Mouse (Mus musculus): ENCODE results near the gene Zfp575. TPM values are rescaled to one million over a fixed set of nuclear protein-coding genes. Genes with fewer than 3 reads are reported as not detected.

Zfp575 gene
- polyA plus RNA-seq, 1 experiment: not detected

DNA sequence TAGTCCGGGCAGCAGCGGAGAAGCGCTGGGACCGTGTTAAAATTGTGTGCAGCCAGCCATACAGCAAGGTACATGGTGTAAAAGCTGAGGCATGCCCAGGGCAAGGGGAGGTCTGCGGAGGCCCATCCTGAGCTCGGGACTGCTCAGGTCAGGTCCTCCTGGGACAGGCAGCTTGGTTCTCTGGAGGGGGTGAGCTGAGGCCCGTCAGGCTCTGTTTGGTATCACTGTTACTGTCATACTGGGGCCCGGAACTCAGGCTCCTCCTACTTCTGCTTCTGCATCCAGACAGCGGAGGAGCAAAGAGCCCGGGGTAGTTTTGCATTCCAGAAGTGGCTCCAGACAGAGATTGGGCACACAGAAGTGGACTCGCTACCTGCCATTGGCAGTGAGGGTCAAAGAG lies 21.8 kb downstream of the Zfp575 start:
- Histone ChIP-seq H3K4me3 (replicated peaks; ENCODE audit: control insufficient read depth, low read depth, low read length) (no peak overlapping the region), H3K27ac (ENCODE audit: control insufficient read depth, insufficient read depth, low read depth, low read length, poor library complexity) (no peak overlapping the region), H3K4me1 (ENCODE audit: control insufficient read depth, insufficient read depth, low read length) (no peaks in the 10 kb centered on the region; the same call in 1 of the 2 replicates)
- TF ChIP-seq CTCF (IDR thresholded peaks at IDR 0.05; ENCODE audit: control insufficient read depth, insufficient read depth, low read length): no peak
- TF ChIP-seq POLR2A (IDR thresholded peaks at IDR 0.05; ENCODE audit: borderline replicate concordance, control insufficient read depth, low read depth, low read length): no peak
- WGBS: 92% methylated on average over 11 of the region's 11 CpGs

GRCm38 (mm10) chr7:24564607-24565265 lies 22.7 kb downstream of the Zfp575 start:
- Histone ChIP-seq H3K4me1 (ENCODE audit: control insufficient read depth, insufficient read depth, low read length) (no peaks in the 10 kb centered on the region; the same call in 1 of the 2 replicates), H3K4me3 (replicated peaks; ENCODE audit: control insufficient read depth, low read depth, low read length) (no peak overlapping the region), H3K27ac (ENCODE audit: control insufficient read depth, insufficient read depth, low read depth, low read length, poor library complexity) (no peak overlapping the region)
- 61% methylated on average over 6 of the region's 6 CpGs for WGBS
- TF ChIP-seq POLR2A (IDR thresholded peaks at IDR 0.05; ENCODE audit: borderline replicate concordance, control insufficient read depth, low read depth, low read length): no peak
- peak; percentile 96 for TF ChIP-seq CTCF (IDR thresholded peaks at IDR 0.05; ENCODE audit: control insufficient read depth, insufficient read depth, low read length)

DNA sequence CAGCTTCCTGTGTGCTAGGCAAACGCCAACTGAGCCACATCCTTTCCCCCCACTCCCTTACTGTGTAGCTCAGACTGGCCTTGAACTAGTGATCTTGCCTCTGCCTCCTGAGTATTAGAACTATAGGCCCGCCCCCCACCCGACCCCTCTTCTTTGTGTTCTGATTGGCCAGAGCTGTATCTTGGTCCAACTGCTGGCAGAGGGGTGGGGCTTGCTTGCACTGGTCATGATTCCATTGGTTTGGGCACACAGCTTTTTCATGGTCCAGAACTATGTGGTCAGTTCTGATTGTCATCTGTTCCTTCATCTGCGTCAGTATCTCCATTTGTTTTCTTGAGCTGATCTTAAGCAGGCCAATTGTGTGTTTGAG lies 23.6 kb downstream of the Zfp575 start:
- no peak for TF ChIP-seq POLR2A (IDR thresholded peaks at IDR 0.05; ENCODE audit: borderline replicate concordance, control insufficient read depth, low read depth, low read length)
- no peak for TF ChIP-seq CTCF (IDR thresholded peaks at IDR 0.05; ENCODE audit: control insufficient read depth, insufficient read depth, low read length)
- Histone ChIP-seq H3K4me1 (ENCODE audit: control insufficient read depth, insufficient read depth, low read length) (no peaks in the 10 kb centered on the region; the same call in 1 of the 2 replicates), H3K4me3 (replicated peaks; ENCODE audit: control insufficient read depth, low read depth, low read length) (no peak overlapping the region), H3K27ac (ENCODE audit: control insufficient read depth, insufficient read depth, low read depth, low read length, poor library complexity) (no peak overlapping the region)
- WGBS: 84% methylated on average over 4 of the region's 4 CpGs

GRCm38 (mm10) chr7:24563191-24563836 lies 24.1 kb downstream of the Zfp575 start:
- Histone ChIP-seq H3K4me1 (ENCODE audit: control insufficient read depth, insufficient read depth, low read length) (no peaks in the 10 kb centered on the region; the same call in 1 of the 2 replicates), H3K4me3 (replicated peaks; ENCODE audit: control insufficient read depth, low read depth, low read length) (no peak overlapping the region), H3K27ac (ENCODE audit: control insufficient read depth, insufficient read depth, low read depth, low read length, poor library complexity) (no peak overlapping the region)
- 85% methylated on average over 8 of the region's 8 CpGs for WGBS
- no peak for TF ChIP-seq CTCF (IDR thresholded peaks at IDR 0.05; ENCODE audit: control insufficient read depth, insufficient read depth, low read length)
- no peak for TF ChIP-seq POLR2A (IDR thresholded peaks at IDR 0.05; ENCODE audit: borderline replicate concordance, control insufficient read depth, low read depth, low read length)

DNA sequence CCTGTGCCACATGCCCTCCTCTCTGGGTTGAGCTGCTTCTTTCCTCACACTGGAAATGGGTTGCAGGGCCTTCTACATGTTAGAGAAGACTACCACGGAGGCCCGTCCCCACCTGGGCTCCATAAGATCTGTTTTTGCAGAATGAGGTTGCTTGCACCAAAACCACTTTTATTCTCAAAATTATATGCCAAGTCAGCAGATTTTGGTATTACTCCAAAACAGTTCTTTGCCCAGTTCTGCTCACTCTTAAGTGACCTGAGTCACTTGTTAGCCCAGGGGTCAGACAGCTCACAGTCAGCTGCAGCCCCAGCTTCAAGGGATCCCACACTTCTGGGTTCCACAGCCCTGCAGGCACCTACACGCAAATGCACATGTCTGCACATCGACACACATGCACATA lies 26.0 kb downstream of the Zfp575 start:
- TF ChIP-seq CTCF (IDR thresholded peaks at IDR 0.05; ENCODE audit: control insufficient read depth, insufficient read depth, low read length) (no peak), POLR2A (IDR thresholded peaks at IDR 0.05; ENCODE audit: borderline replicate concordance, control insufficient read depth, low read depth, low read length) (no peak)
- Histone ChIP-seq H3K4me3 (replicated peaks; ENCODE audit: control insufficient read depth, low read depth, low read length) (no peak overlapping the region), H3K27ac (ENCODE audit: control insufficient read depth, insufficient read depth, low read depth, low read length, poor library complexity) (no peak overlapping the region), H3K4me1 (ENCODE audit: control insufficient read depth, insufficient read depth, low read length) (no peaks in the 10 kb centered on the region; the same call in 1 of the 2 replicates)
- WGBS: 86% methylated on average over 4 of the region's 4 CpGs

DNA sequence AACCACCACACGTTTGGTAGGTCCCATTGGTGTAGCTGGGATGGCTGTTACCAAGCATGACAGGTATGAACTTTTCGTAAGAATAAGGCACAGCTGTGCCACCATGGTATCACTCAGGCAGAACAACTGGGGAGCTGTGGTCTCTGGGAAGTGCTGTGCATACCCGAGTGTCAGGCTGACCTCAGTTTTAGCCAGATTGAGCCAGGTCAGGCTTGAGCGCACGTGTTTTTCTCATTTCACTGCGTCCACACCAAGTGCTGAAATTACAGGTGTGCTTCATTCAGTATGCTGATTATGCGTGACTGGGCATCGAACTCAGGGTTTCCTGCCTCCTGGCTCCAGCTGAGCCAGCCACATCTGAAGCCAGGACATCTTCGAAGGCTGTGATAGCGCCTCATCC lies 31.7 kb downstream of the Zfp575 start:
- 83% methylated on average over 10 of the region's 10 CpGs for WGBS
- Histone ChIP-seq H3K27ac (ENCODE audit: control insufficient read depth, insufficient read depth, low read depth, low read length, poor library complexity) (no peak overlapping the region), H3K4me3 (replicated peaks; ENCODE audit: control insufficient read depth, low read depth, low read length) (no peak overlapping the region), H3K4me1 (ENCODE audit: control insufficient read depth, insufficient read depth, low read length) (no peaks in the 10 kb centered on the region)
- TF ChIP-seq POLR2A (IDR thresholded peaks at IDR 0.05; ENCODE audit: borderline replicate concordance, control insufficient read depth, low read depth, low read length): no peak
- no peak for TF ChIP-seq CTCF (IDR thresholded peaks at IDR 0.05; ENCODE audit: control insufficient read depth, insufficient read depth, low read length)

DNA sequence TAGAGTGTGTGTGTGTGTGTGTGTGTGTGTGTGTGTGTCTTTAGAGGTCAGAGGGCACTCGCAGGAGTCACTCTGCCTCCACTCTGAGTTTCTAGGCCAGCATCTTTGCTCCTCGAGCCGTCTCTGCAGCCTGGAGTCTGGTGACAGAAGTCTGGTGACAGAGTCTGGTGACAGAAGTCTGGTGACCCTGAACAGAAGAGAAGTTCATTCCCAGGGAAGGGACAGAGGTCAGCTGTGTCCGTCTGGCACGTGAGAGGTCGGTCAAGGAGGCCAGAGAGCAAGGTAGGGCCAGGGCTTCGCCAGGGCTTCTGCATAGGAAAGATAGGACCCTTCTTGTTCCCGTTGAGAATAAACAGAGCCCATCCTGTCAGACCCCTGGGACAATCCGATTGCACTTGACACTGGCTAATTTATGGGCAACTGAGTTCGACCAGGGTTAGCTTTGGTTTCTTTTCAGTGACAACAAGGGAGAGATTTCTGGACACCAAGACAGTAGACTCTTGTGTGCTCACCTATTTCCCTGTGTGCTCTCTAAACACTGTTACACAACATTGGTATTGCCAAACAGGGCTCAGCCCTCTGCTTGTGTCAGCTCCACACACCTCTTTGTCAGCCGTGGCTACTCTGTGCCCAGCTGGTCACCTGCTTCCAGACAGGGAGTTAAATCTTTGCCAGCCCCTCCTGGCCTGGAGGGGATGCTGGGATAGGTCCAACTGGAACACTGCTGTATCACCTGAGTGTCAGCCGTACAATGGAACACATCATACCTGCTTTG lies 35.3 kb downstream of the Zfp575 start:
- H3K27ac ChIP-seq (ENCODE audit: control insufficient read depth, insufficient read depth, low read depth, low read length, poor library complexity): peak overlapping the region; percentile 40; the same call in 1 of the 2 replicates
- TF ChIP-seq CTCF (IDR thresholded peaks at IDR 0.05; ENCODE audit: control insufficient read depth, insufficient read depth, low read length): no peak
- TF ChIP-seq POLR2A (IDR thresholded peaks at IDR 0.05; ENCODE audit: borderline replicate concordance, control insufficient read depth, low read depth, low read length): no peak
- peaks cover 2% of the 10 kb centered on the region; the same call in 1 of the 2 replicates for H3K4me1 ChIP-seq (ENCODE audit: control insufficient read depth, insufficient read depth, low read length)
- WGBS: 71% methylated on average over 12 of the region's 12 CpGs
- H3K4me3 ChIP-seq (replicated peaks; ENCODE audit: control insufficient read depth, low read depth, low read length): no peak overlapping the region

GRCm38 (mm10) chr7:24547534-24548036 lies 39.9 kb downstream of the Zfp575 start:
- 29% methylated on average over 13 of the region's 13 CpGs for WGBS
- TF ChIP-seq POLR2A (IDR thresholded peaks at IDR 0.05; ENCODE audit: borderline replicate concordance, control insufficient read depth, low read depth, low read length) (no peak), CTCF (IDR thresholded peaks at IDR 0.05; ENCODE audit: control insufficient read depth, insufficient read depth, low read length) (no peak)
- Histone ChIP-seq H3K4me1 (ENCODE audit: control insufficient read depth, insufficient read depth, low read length) (peaks cover 4% of the 10 kb centered on the region), H3K4me3 (replicated peaks; ENCODE audit: control insufficient read depth, low read depth, low read length) (peak overlapping the region; percentile 91), H3K27ac (ENCODE audit: control insufficient read depth, insufficient read depth, low read depth, low read length, poor library complexity) (peak overlapping the region; percentile 66; the same call in 1 of the 2 replicates)
